Mouse (Mus musculus) CH12.LX (cell line): Measurements from ENCODE around the gene Caln1. TPM values are rescaled to one million over a fixed set of nuclear protein-coding genes. Genes with fewer than 3 reads are reported as not detected.

Source experiments
- DNase-seq: peaks from one replicate; pipeline ENCODE4 v3.0.0-alpha.2; 2013; ENCODE audit errors: extremely low read depth
- H3K27ac ChIP-seq: 2 replicates; pipeline ENCODE4 v1.5.1; 2012; ENCODE audit warnings: low read depth, mild to moderate bottlenecking, control low read depth, moderate library complexity; ENCODE audit not compliant: insufficient read depth
- H3K27me3 ChIP-seq: replicated peaks from 2 replicates; pipeline ENCODE3; 2012; ENCODE audit warnings: inconsistent platforms
- H3K36me3 ChIP-seq, 2 experiments: replicated peaks in 1 of 2; 2 replicates each; pipeline versions ENCODE3 to v1.6.1; 2012; ENCODE audit warnings: inconsistent platforms in 1 of 2, low read length in 1 of 2, mild to moderate bottlenecking in 1 of 2, mixed read lengths in 1 of 2, moderate library complexity in 1 of 2; ENCODE audit not compliant: control insufficient read depth in 1 of 2, insufficient read depth in 1 of 2
- H3K4me1 ChIP-seq, 2 experiments: 2 replicates each; pipeline ENCODE4 v1.6.1; 2012; ENCODE audit warnings: inconsistent platforms in 1 of 2, moderate library complexity in 1 of 2; ENCODE audit not compliant: insufficient read depth in 2 of 2, control insufficient read depth in 1 of 2
- H3K4me2 ChIP-seq: 2 replicates; pipeline ENCODE4 v1.6.1; 2012; ENCODE audit warnings: low read depth, mild to moderate bottlenecking, control low read depth; ENCODE audit not compliant: poor library complexity, insufficient read depth, severe bottlenecking
- H3K4me3 ChIP-seq, 3 experiments: fragments of 150-350 bp in 1 of 3; sonication (generic) in 1 of 3; replicated peaks in 1 of 3; 2 replicates each; pipeline versions ENCODE3 to v1.5.1; 2011 to 2012; ENCODE audit warnings: low read depth in 2 of 3, low read length in 2 of 3, mild to moderate bottlenecking in 2 of 3, moderate library complexity in 2 of 3, control low read depth in 1 of 3, improper control_type of control experiment in 1 of 3, inconsistent platforms in 1 of 3, mixed read lengths in 1 of 3; ENCODE audit not compliant: poor library complexity in 1 of 3
- H3K79me2 ChIP-seq: replicated peaks from 2 replicates; pipeline ENCODE4 v1.6.1; 2012; ENCODE audit warnings: mild to moderate bottlenecking, moderate library complexity; ENCODE audit not compliant: control insufficient read depth, poor library complexity, insufficient read depth, severe bottlenecking; ENCODE audit errors: extremely low read depth
- H3K9ac ChIP-seq: 2 replicates; pipeline ENCODE4 v1.6.1; 2012; ENCODE audit warnings: low read depth, mild to moderate bottlenecking, control low read depth, moderate library complexity; ENCODE audit not compliant: insufficient read depth
- H3K9me3 ChIP-seq: replicated peaks from 2 replicates; pipeline ENCODE3; 2012; ENCODE audit warnings: low read length, inconsistent platforms, mixed read lengths
- CHD1 ChIP-seq: IDR thresholded peaks from 2 replicates; pipeline ENCODE4 v1.6.1; 2012; ENCODE audit warnings: low read depth, low read length, improper control_type of control experiment, inconsistent platforms
- CTCF ChIP-seq, 2 experiments: IDR thresholded peaks in 1 of 2; conservative IDR thresholded peaks in 1 of 2; 2 replicates each; pipeline ENCODE4 v1.5.1; 2011 to 2012; ENCODE audit warnings: low read depth in 2 of 2, low read length in 2 of 2, improper control_type of control experiment in 1 of 2, inconsistent platforms in 1 of 2, mild to moderate bottlenecking in 1 of 2, moderate library complexity in 1 of 2
- ELF1 ChIP-seq: IDR thresholded peaks from 2 replicates; pipeline ENCODE4 v1.6.1; 2014; ENCODE audit warnings: low read depth, mild to moderate bottlenecking, inconsistent platforms, low read length, improper control_type of control experiment
- EP300 ChIP-seq: IDR thresholded peaks from 2 replicates; pipeline ENCODE4 v1.6.1; 2011; ENCODE audit warnings: low read length, improper control_type of control experiment
- GABPA ChIP-seq: IDR thresholded peaks from 2 replicates; pipeline ENCODE4 v1.6.1; 2012; ENCODE audit warnings: low read depth, low read length, improper control_type of control experiment, inconsistent platforms; ENCODE audit not compliant: insufficient replicate concordance
- JUN ChIP-seq: IDR thresholded peaks from 2 replicates; pipeline ENCODE4 v1.6.1; 2011; ENCODE audit warnings: low read depth, mild to moderate bottlenecking, low read length, improper control_type of control experiment, moderate library complexity; ENCODE audit not compliant: insufficient read depth
- JUND ChIP-seq: conservative IDR thresholded peaks from 2 replicates; pipeline ENCODE4 v1.6.1; 2011; ENCODE audit warnings: low read depth, low read length, improper control_type of control experiment
- KAT2A ChIP-seq: IDR thresholded peaks from 2 replicates; pipeline ENCODE4 v1.6.1; 2012; ENCODE audit warnings: low read length, improper control_type of control experiment, inconsistent platforms; ENCODE audit not compliant: insufficient replicate concordance
- MAFK ChIP-seq: IDR thresholded peaks from 2 replicates; pipeline ENCODE4 v1.6.1; 2011; ENCODE audit warnings: low read length, improper control_type of control experiment; ENCODE audit not compliant: insufficient replicate concordance
- MAZ ChIP-seq: IDR thresholded peaks from 2 replicates; pipeline ENCODE4 v1.6.1; 2012; ENCODE audit warnings: low read depth, mild to moderate bottlenecking, inconsistent platforms, low read length, improper control_type of control experiment, moderate library complexity
- MEF2A ChIP-seq: IDR thresholded peaks from 2 replicates; pipeline ENCODE4 v1.6.1; 2014; ENCODE audit warnings: low read depth, mild to moderate bottlenecking, inconsistent platforms, low read length, improper control_type of control experiment, borderline replicate concordance
- MYC ChIP-seq: IDR thresholded peaks from 2 replicates; pipeline ENCODE4 v1.6.1; 2011; ENCODE audit warnings: low read depth, mild to moderate bottlenecking, improper control_type of control experiment, low read length
- NELFE ChIP-seq: IDR thresholded peaks from 2 replicates; pipeline ENCODE4 v1.6.1; 2011; ENCODE audit warnings: low read depth, low read length, improper control_type of control experiment
- PAX5 ChIP-seq: IDR thresholded peaks from 2 replicates; pipeline ENCODE4 v1.6.1; 2012; ENCODE audit warnings: low read length, inconsistent platforms, mixed read lengths
- POLR2A ChIP-seq: IDR thresholded peaks from 2 replicates; pipeline ENCODE4 v1.6.1; 2011; ENCODE audit warnings: low read depth, mild to moderate bottlenecking, improper control_type of control experiment, low read length
- RAD21 ChIP-seq: IDR thresholded peaks from 2 replicates; pipeline ENCODE4 v1.6.1; 2011; ENCODE audit warnings: low read depth, mild to moderate bottlenecking, low read length, improper control_type of control experiment, moderate library complexity
- SMC3 ChIP-seq: IDR thresholded peaks from 2 replicates; pipeline ENCODE4 v1.6.1; 2011; ENCODE audit warnings: low read depth, low read length, improper control_type of control experiment
- TBP ChIP-seq: conservative IDR thresholded peaks from 2 replicates; pipeline ENCODE4 v1.6.1; 2011; ENCODE audit warnings: low read depth, low read length, improper control_type of control experiment
- TCF12 ChIP-seq: IDR thresholded peaks from 2 replicates; pipeline ENCODE4 v1.6.1; 2014; ENCODE audit warnings: low read depth, mild to moderate bottlenecking, inconsistent platforms, low read length, improper control_type of control experiment
- UBTF ChIP-seq: IDR thresholded peaks from 2 replicates; pipeline ENCODE4 v1.6.1; 2012; ENCODE audit warnings: low read depth, mild to moderate bottlenecking, inconsistent platforms, low read length, improper control_type of control experiment, moderate library complexity
- USF2 ChIP-seq: conservative IDR thresholded peaks from 2 replicates; pipeline ENCODE4 v1.6.1; 2011; ENCODE audit warnings: low read depth, low read length, improper control_type of control experiment
- ZKSCAN1 ChIP-seq: IDR thresholded peaks from 2 replicates; pipeline ENCODE4 v1.6.1; 2012; ENCODE audit warnings: low read depth, inconsistent platforms, low read length, improper control_type of control experiment, borderline replicate concordance
- ZMIZ1 ChIP-seq: IDR thresholded peaks from 2 replicates; pipeline ENCODE4 v1.6.1; 2012; ENCODE audit warnings: low read depth, mild to moderate bottlenecking, inconsistent platforms, low read length, improper control_type of control experiment
- dilution Hi-C: fragments of 300-500 bp; cut with MboI; formaldehyde crosslinking; loops from 2 replicates; pipeline ENCODE4 v1.14.3; 2020; ENCODE audit warnings: low sequenced_read_pairs; ENCODE audit not compliant: extremely low pct_unique_long_range_greater_than_20kb, extremely low pct_ligation_motif_present
- in situ Hi-C: fragments of 300-500 bp; cut with MboI; formaldehyde crosslinking; loops from 3 replicates; pipeline ENCODE4 v1.14.3; 2019; ENCODE audit warnings: low sequenced_read_pairs, low pct_ligation_motif_present, low pct_unique_long_range_greater_than_20kb, mixed read lengths
- polyA plus RNA-seq: library from polyadenylated mRNA; unstranded; fragments of >175 nt; gene quantifications from 2 replicates; pipeline ENCODE4 v1.2.1, GENCODE M21; 2012; ENCODE audit warnings: low read depth; ENCODE audit not compliant: insufficient read length
- total RNA-seq, 2 experiments: library from RNA; depleted of rRNA; stranded (reverse); fragments of 300-350 nt in 1 of 2; fragments of >200 nt in 1 of 2; gene quantifications; 2 replicates each; pipeline ENCODE4 v1.2.3; 2012 to 2014

The Caln1 gene
- total and polyA plus RNA-seq, 3 experiments: under 0.01 TPM; not detected in 2

GRCm38 (mm10) chr5:130715181-130715580 is 345.9 kb downstream of the Caln1 start:
- in situ Hi-C loops (loop anchor here (10.0 kb wide), 1 partner anchor 140 kb away; no protein-coding TSS in a partner anchor), dilution Hi-C loops (no loop called here)
- Histone ChIP-seq H3K9me3 (peaks cover 50% of the 10 kb centered on the region), H3K4me3 (no peak overlapping the region), H3K9ac (no peak overlapping the region), H3K27ac (no peak overlapping the region), H3K36me3 (no peaks in the 10 kb centered on the region), H3K27me3 (no peaks in the 10 kb centered on the region), H3K4me1 (peaks cover 4 to 8% of the 10 kb centered on the region in 2 experiments; a peak in 3 of 4 replicates), H3K4me2 (no peak overlapping the region), H3K79me2 (no peaks in the 10 kb centered on the region)
- no peak for TF ChIP-seq KAT2A
- no peak for TF ChIP-seq ZMIZ1
- TF ChIP-seq MEF2A: no peak
- TF ChIP-seq MYC: no peak
- TF ChIP-seq JUN: no peak
- TF ChIP-seq USF2: no peak
- no peak for TF ChIP-seq MAFK
- TF ChIP-seq TBP: no peak
- TF ChIP-seq ZKSCAN1: no peak
- no peak for TF ChIP-seq PAX5
- no peak for TF ChIP-seq UBTF
- TF ChIP-seq POLR2A: no peak
- no peak for TF ChIP-seq CHD1
- no peak for DNase-seq

- Histone ChIP-seq H3K36me3 (no peaks in the 10 kb centered on the region), H3K9ac (no peak overlapping the region), H3K4me3 (no peak overlapping the region), H3K9me3 (peaks cover 39% of the 10 kb centered on the region), H3K79me2 (no peaks in the 10 kb centered on the region), H3K4me2 (no peak overlapping the region), H3K4me1 (peaks cover 0 to 5% of the 10 kb centered on the region in 2 experiments; a peak in 1 of 4 replicates), H3K27ac (no peak overlapping the region)
- DNase-seq: peak; percentile 73
- in situ Hi-C loops (loop anchor here (10.0 kb wide), 1 partner anchor 136 kb away; no protein-coding TSS in a partner anchor), dilution Hi-C loops (no loop called here)
- TF ChIP-seq GABPA (no peak), ELF1 (peak; percentile 64), NELFE (0 out of 2 replicates have a peak, but pooled peaks have one; percentile 34), JUND (no peak), RAD21 (peak; percentile 52), KAT2A (no peak), SMC3 (peak; percentile 72), CTCF (conservative IDR thresholded peaks at IDR 0.05 in 1 of 2, IDR thresholded peaks at IDR 0.05 in 1 of 2; ENCODE audit: low read depth in 2 of 2, low read length in 2 of 2) (peak; percentile 16 to 70; a peak in 2 of 4 replicates), EP300 (no peak), TBP (0 out of 2 replicates have a peak, but pooled peaks have one; percentile 15), MAZ (no peak), UBTF (no peak), TCF12 (no peak)
- TF ChIP-seq, all 38 proteins: peak for 6
- no peaks in the 10 kb centered on the region for H3K27me3 ChIP-seq
These were observed 349.1 kb downstream of the Caln1 start for GRCm38 (mm10) chr5:130718385-130718784.
